Mouse (Mus musculus): Measurements from ENCODE around the gene Gba2. TPM values are rescaled to one million over a fixed set of nuclear protein-coding genes. Genes with fewer than 3 reads are reported as not detected.

Gba2 gene
- 10 to 100 TPM; 25.2 to 34.6 TPM for total RNA-seq (2023)

GRCm38 (mm10) chr4:43578376-43579204 lies at the start of gene Gba2, which contains the start of gene Rgp1:
Gene Gba2 (minus strand): TSS chr4:43578873.
Gene Rgp1 (plus strand): TSS chr4:43578715.

DNA sequence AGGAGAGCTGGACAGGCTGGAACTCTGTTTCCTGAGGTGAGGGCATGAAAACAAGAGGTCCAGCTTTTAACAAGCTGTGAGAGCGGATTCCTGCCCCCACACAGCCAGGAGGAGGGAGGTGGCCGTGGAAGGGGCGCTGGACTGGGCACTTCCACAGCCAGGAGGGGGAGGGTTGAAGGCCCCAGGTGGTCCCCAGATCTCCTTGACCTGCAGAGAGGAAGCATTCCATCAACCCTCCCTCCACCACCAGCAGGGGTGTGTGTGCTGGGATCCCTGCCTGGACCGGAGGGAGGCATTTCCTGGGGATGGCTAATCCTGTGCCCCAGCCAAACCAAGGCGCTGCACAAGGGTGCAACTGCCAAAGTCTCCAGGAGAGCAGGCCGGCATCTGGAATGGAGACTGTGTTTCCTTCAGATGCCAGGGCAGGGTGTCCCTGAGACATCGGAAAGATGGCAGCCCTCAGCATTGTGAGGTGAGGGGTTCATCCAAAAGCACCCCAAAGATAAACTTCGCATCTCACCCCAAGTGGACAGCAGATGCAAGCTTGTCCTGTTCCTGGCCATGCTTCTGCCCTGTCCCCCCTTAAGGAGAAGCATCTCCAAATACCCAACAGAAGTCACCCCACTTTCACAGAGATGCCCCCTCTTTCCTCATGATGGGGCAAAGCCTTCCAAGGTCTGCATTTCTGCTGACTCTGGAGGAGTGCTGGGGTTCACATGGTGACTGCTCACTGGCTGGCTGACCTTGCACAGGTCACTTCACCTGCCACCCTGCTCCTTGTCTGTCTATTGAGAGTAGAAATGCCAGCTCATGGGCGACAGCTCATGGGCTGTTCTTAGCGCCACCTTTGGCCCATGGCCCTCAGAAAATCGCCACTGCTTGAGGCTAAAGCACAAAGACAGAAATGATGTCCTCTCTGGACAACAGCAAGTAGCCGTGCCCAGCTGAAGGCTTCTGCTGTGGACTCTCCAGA lies 6.1 kb upstream of the Gba2 start, which contains the start of gene Msmp:
Gene Msmp (minus strand): TSS at position 51 of the 973 bp plus-strand sequence.

DNA sequence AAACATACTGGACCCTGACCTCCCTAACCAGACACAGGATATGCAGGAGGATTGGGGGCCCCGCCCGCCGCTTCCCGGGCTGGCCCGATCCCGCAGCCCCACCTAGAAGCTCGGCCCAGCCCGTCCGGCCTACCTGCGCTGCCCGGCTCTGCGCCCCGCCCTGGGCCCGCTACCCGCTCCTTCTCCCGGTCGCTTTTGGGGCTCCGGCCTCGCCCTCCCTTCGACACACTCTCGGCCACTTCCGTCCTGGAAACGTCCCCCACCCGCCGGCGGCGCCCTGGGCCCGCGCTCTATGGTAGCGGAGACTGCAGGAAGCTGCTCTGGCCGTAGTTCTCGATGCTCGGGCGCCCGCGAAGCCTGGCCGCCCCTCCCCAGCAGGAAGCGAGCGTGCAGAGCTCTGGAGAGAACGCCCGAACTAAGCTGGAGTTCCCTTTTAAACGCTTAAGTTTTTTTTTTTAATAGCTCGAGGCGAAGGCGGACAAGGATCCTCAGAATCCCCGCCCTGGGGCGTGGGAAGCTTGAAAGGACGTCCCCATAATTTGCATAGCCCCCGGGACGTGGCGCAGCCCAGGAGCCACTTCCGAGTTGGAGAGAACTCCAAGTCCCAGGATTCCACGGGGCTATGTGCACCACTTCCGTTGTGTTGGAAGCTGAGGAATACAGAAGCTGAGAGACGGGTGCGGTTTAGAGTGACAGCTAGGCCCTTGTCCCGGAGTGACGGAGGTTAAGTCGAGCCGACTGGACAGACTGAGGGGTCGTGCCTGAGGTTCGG lies 16.5 kb downstream of the Gba2 start, which contains the start of the genes Creb3 and Tln1:
Gene Creb3 (plus strand): TSS at position 336 of the 772 bp plus-strand sequence.
Gene Tln1 (minus strand): TSS at position 695 of the 772 bp plus-strand sequence.

Other genes with a start within 250 kb of the Gba2 start
- gene Rusc2, start 196.9 kb downstream of the Gba2 start, total RNA-seq (2023): 1 to 10 TPM; 8.8 to 9.9 TPM
- not detected for gene Fam166b, start 149.7 kb downstream of the Gba2 start, total RNA-seq (2023)
- 10 to 100 TPM; 37.3 to 37.8 TPM for gene Tesk1, start 136.9 kb downstream of the Gba2 start, total RNA-seq (2023)
- gene Cd72, start 124.2 kb downstream of the Gba2 start, total RNA-seq (2023): 10 to 100 TPM in 1 of 2 experiments, 1 to 10 TPM in 1; 8.2 to 10.6 TPM
- not detected for gene Sit1, start 95.1 kb downstream of the Gba2 start, total RNA-seq (2023)
- 10 to 100 TPM; 10.6 to 11.3 TPM for gene Ccdc107, start 86.0 kb downstream of the Gba2 start, total RNA-seq (2023)
- 1 to 10 TPM; 2.5 to 2.6 TPM for gene Arhgef39, start 79.2 kb downstream of the Gba2 start, total RNA-seq (2023)
- gene Car9, start 71.9 kb downstream of the Gba2 start, total RNA-seq (2023): 1 to 10 TPM; 2.2 to 5.1 TPM
- gene Tpm2, start 55.1 kb downstream of the Gba2 start, total RNA-seq (2023): under 1 TPM; 0.36 to 0.58 TPM
- gene Creb3, start 16.5 kb downstream of the Gba2 start, total RNA-seq (2023): 100 to 1,000 TPM in 1 of 2 experiments, 10 to 100 TPM in 1; 69.0 to 105 TPM
- 100 to 1,000 TPM; 825 to 900 TPM for gene Tln1, start 16.2 kb downstream of the Gba2 start, total RNA-seq (2023)
- gene Rgp1, start 158 bp downstream of the Gba2 start, total RNA-seq (2023): 10 to 100 TPM; 27.9 to 30.9 TPM
- not detected for gene Msmp, start 5.6 kb upstream of the Gba2 start, total RNA-seq (2023)
- gene Npr2, start 53.1 kb upstream of the Gba2 start, total RNA-seq (2023): under 1 TPM in 1 of 2 experiments, not detected in 1; 0.39 TPM
- gene Spag8, start 74.7 kb upstream of the Gba2 start, total RNA-seq (2023): not detected
- 10 to 100 TPM; 13.7 to 14.6 TPM for gene Hint2, start 77.6 kb upstream of the Gba2 start, total RNA-seq (2023)
- 1 to 10 TPM; 1.9 to 2.2 TPM for gene Tmem8b, start 90.1 kb upstream of the Gba2 start, total RNA-seq (2023)
- under 1 TPM in 1 of 2 experiments, not detected in 1; 0.13 TPM for gene Fam221b, start 90.3 kb upstream of the Gba2 start, total RNA-seq (2023)
- gene Olfr70, start 121.9 kb upstream of the Gba2 start, total RNA-seq (2023): not detected
- not detected for gene Olfr71, start 131.4 kb upstream of the Gba2 start, total RNA-seq (2023)
- not detected for gene Hrct1, start 148.3 kb upstream of the Gba2 start, total RNA-seq (2023)
- not detected for gene Spaar, start 151.2 kb upstream of the Gba2 start, total RNA-seq (2023)
- not detected for gene Olfr159, start 192.1 kb upstream of the Gba2 start, total RNA-seq (2023)
- not detected for gene Olfr156, start 245.0 kb upstream of the Gba2 start, total RNA-seq (2023)

Data from monocyte, adult 59 days (primary cell).